Mouse (Mus musculus): ENCODE data around the gene Cers6.

DNA sequence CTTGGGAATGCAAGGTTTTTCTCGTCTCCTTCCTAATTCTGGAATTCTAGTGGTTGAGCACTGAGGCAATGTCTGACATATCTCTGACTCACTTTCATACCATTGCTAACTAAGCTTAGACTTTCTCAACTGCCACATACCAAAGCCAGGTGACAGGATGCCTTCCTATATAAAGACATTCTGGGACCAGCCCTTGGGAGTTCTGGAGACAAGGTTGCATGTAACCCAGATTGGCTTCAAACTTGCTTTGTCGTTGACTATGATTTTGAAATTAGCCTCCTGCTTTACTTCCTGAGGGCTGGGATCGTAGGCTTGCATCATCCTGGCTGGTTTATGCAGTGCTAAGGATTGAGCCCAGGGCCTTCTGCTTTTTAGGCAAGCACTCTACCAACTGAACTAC lies 122.2 kb downstream of the Cers6 start:
- TF ChIP-seq CEBPB (IDR thresholded peaks at IDR 0.05; ENCODE audit: low read depth): peak; percentile 81
- TF ChIP-seq MAX (IDR thresholded peaks at IDR 0.05): no peak
- no peak for TF ChIP-seq CTCF (IDR thresholded peaks at IDR 0.05; ENCODE audit: control insufficient read depth, insufficient read depth, insufficient read length)
- TF ChIP-seq MYOD1 (IDR thresholded peaks at IDR 0.05; ENCODE audit: control insufficient read depth, insufficient read length, low read depth): peak; percentile 66
- no peak for TF ChIP-seq MYOG (IDR thresholded peaks at IDR 0.05; ENCODE audit: control insufficient read depth, extremely low read depth, insufficient read length)
- no peak for TF ChIP-seq USF1 (IDR thresholded peaks at IDR 0.05; ENCODE audit: low read depth)
- TF ChIP-seq FOSL1 (IDR thresholded peaks at IDR 0.05; ENCODE audit: insufficient read depth, low read length, poor library complexity, severe bottlenecking): peak; percentile 74
